Mouse (Mus musculus) C2C12 (cell line): ENCODE data around the gene Tcp11l2.

Experiments used
- CEBPB ChIP-seq: IDR thresholded peaks from one replicate; pipeline ENCODE4 v1.6.1; 2011; ENCODE audit warnings: low read depth, mild to moderate bottlenecking, control low read depth, moderate library complexity
- CTCF ChIP-seq: IDR thresholded peaks from one replicate; pipeline ENCODE4 v1.5.1; 2011; ENCODE audit not compliant: control insufficient read depth, insufficient read depth, insufficient read length
- FOSL1 ChIP-seq: IDR thresholded peaks from one replicate; pipeline ENCODE4 v1.8.0; 2011; ENCODE audit warnings: mild to moderate bottlenecking, low read length; ENCODE audit not compliant: poor library complexity, insufficient read depth, severe bottlenecking
- MAX ChIP-seq: IDR thresholded peaks from one replicate; pipeline ENCODE4 v1.6.1; 2011; ENCODE audit warnings: mild to moderate bottlenecking, control low read depth
- MYOD1 ChIP-seq: IDR thresholded peaks from one replicate; pipeline ENCODE4 v1.6.1; 2011; ENCODE audit warnings: low read depth; ENCODE audit not compliant: control insufficient read depth, insufficient read length
- MYOG ChIP-seq: IDR thresholded peaks from one replicate; pipeline ENCODE4 v1.6.1; 2011; ENCODE audit not compliant: control insufficient read depth, insufficient read length; ENCODE audit errors: extremely low read depth
- USF1 ChIP-seq: IDR thresholded peaks from one replicate; pipeline ENCODE4 v1.6.1; 2011; ENCODE audit warnings: low read depth, mild to moderate bottlenecking, control low read depth, moderate library complexity

DNA sequence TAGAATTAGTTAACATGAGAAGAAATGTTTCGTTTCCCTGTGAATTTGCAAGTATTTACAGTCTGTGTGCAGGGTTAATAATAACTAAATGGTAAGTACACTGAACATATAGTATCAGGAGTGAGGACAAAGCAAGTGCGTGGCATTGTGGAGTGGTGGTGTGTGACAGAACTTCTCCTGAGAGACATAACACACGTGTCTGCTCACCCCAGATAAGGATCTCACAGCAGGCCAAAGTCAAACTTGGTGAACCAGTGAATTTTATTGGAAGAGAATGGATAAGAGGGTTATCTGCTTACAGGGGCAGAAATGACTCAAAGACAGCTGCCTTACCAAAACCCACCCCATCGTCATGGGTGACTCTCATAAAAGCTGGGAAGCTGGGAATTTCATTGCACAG lies 72.5 kb downstream of the Tcp11l2 start:
- TF ChIP-seq CTCF (no peak), USF1 (no peak), MAX (no peak), FOSL1 (no peak), MYOD1 (no peak), MYOG (no peak), CEBPB (no peak)
